Mouse (Mus musculus) kidney, embryonic 14.5 days (tissue): Measurements from ENCODE around the gene Wdr43. TPM values are rescaled to one million over a fixed set of nuclear protein-coding genes. Genes with fewer than 3 reads are reported as not detected.

Experiments used
- ATAC-seq: fragments of 200-750 bp; cut with Nextera tagmentation; 2 replicates; pipeline ENCODE4 v1.8.0; 2017; ENCODE audit warnings: moderate number of reproducible peaks, mild to moderate bottlenecking, moderate TSS enrichment, moderate library complexity; ENCODE audit not compliant: low FRiP score, low TSS enrichment
- H3K27ac ChIP-seq: fragments of 300-500 bp; sonication (generic); 2 replicates; pipeline ENCODE4 v1.5.1; 2014; ENCODE audit warnings: low read depth, mild to moderate bottlenecking, low read length, moderate library complexity, mixed read lengths
- H3K27me3 ChIP-seq: fragments of 300-500 bp; sonication (generic); 2 replicates; pipeline ENCODE4 v1.6.1; 2014; ENCODE audit warnings: mild to moderate bottlenecking, low read length; ENCODE audit not compliant: control insufficient read depth, insufficient read depth
- H3K36me3 ChIP-seq: fragments of 300-500 bp; sonication (generic); 2 replicates; pipeline ENCODE4 v1.6.1; 2014; ENCODE audit warnings: low read length, mixed read lengths; ENCODE audit not compliant: control insufficient read depth, insufficient read depth
- H3K4me1 ChIP-seq: fragments of 300-500 bp; sonication (generic); 2 replicates; pipeline ENCODE4 v1.6.1; 2014; ENCODE audit warnings: low read length, mixed read lengths; ENCODE audit not compliant: control insufficient read depth, insufficient read depth
- H3K4me2 ChIP-seq: fragments of 300-500 bp; sonication (generic); replicated peaks from 2 replicates; pipeline ENCODE4 v1.6.1; 2014; ENCODE audit warnings: low read depth, mild to moderate bottlenecking, low read length
- H3K4me3 ChIP-seq: fragments of 300-500 bp; sonication (generic); 2 replicates; pipeline ENCODE4 v1.5.1; 2014; ENCODE audit warnings: mild to moderate bottlenecking, low read length
- H3K9ac ChIP-seq: fragments of 300-500 bp; sonication (generic); 2 replicates; pipeline ENCODE4 v1.6.1; 2014; ENCODE audit warnings: low read depth, mild to moderate bottlenecking, low read length, moderate library complexity
- H3K9me3 ChIP-seq: fragments of 300-500 bp; sonication (generic); 2 replicates; pipeline ENCODE4 v1.6.1; 2016; ENCODE audit warnings: low read length; ENCODE audit not compliant: control insufficient read depth
- WGBS: fragments of 180-500 bp; shearing (Covaris S2); extraction: QIAGEN DNeasy Blood & Tissue Kit; methylation state at CpG from one replicate; pipeline ENCODE4 v1.1.7; 2014; 5-methylcytosine and 5-hydroxymethylcytosine counted together
- polyA plus RNA-seq: library from polyadenylated mRNA; unstranded; fragments of >200 nt; fragmentation: Nextera tagmentation; extraction: Ambion mirVana; gene quantifications from 2 replicates; pipeline ENCODE4 v1.2.1, GENCODE M21; 2014

Gene Wdr43
- polyA plus RNA-seq, 1 experiment from 2014 or later: 121 TPM

GRCm38 (mm10) chr17:71691361-71691875, 75.7 kb downstream of the Wdr43 start:
- 73% methylated on average over 11 of the region's 11 CpGs for WGBS
- Histone ChIP-seq H3K4me2 (no peak overlapping the region), H3K27me3 (no peaks in the 10 kb centered on the region), H3K36me3 (no peaks in the 10 kb centered on the region), H3K9ac (no peak overlapping the region), H3K27ac (no peak overlapping the region), H3K4me1 (peaks cover 15% of the 10 kb centered on the region), H3K4me3 (no peak overlapping the region), H3K9me3 (no peaks in the 10 kb centered on the region)
- no peak for ATAC-seq

GRCm38 (mm10) chr17:71693313-71693712, 77.6 kb downstream of the Wdr43 start:
- peak; percentile 44 for ATAC-seq
- H3K27me3 ChIP-seq: no peaks in the 10 kb centered on the region
- peaks cover 15% of the 10 kb centered on the region for H3K4me1 ChIP-seq
- no peak overlapping the region for H3K4me2 ChIP-seq
- no peaks in the 10 kb centered on the region for H3K9me3 ChIP-seq
- no peaks in the 10 kb centered on the region for H3K36me3 ChIP-seq
- H3K4me3 ChIP-seq: no peak overlapping the region
- no peak overlapping the region for H3K27ac ChIP-seq
- 21% methylated on average over 5 of the region's 5 CpGs for WGBS
- no peak overlapping the region for H3K9ac ChIP-seq

GRCm38 (mm10) chr17:71693780-71694179, 78.1 kb downstream of the Wdr43 start:
- no peaks in the 10 kb centered on the region for H3K36me3 ChIP-seq
- peak; percentile 15; the same call in 1 of the 2 replicates for ATAC-seq
- no peak overlapping the region for H3K4me2 ChIP-seq
- peaks cover 15% of the 10 kb centered on the region for H3K4me1 ChIP-seq
- H3K27me3 ChIP-seq: no peaks in the 10 kb centered on the region
- 43% methylated on average over 8 of the region's 8 CpGs for WGBS
- H3K4me3 ChIP-seq: no peak overlapping the region
- no peak overlapping the region for H3K27ac ChIP-seq
- no peak overlapping the region for H3K9ac ChIP-seq
- no peaks in the 10 kb centered on the region for H3K9me3 ChIP-seq

GRCm38 (mm10) chr17:71695151-71695550, 79.5 kb downstream of the Wdr43 start:
- Histone ChIP-seq H3K9ac (no peak overlapping the region), H3K27me3 (no peaks in the 10 kb centered on the region), H3K36me3 (no peaks in the 10 kb centered on the region), H3K27ac (no peak overlapping the region), H3K4me3 (no peak overlapping the region), H3K4me2 (no peak overlapping the region), H3K4me1 (peaks cover 15% of the 10 kb centered on the region), H3K9me3 (no peaks in the 10 kb centered on the region)
- WGBS: 85% methylated on average over 8 of the region's 8 CpGs
- no peak for ATAC-seq

- Histone ChIP-seq H3K27me3 (no peaks in the 10 kb centered on the region), H3K4me2 (no peak overlapping the region), H3K27ac (no peak overlapping the region), H3K9me3 (no peaks in the 10 kb centered on the region), H3K4me3 (no peak overlapping the region), H3K9ac (no peak overlapping the region), H3K36me3 (no peaks in the 10 kb centered on the region), H3K4me1 (peaks cover 15% of the 10 kb centered on the region)
- no peak for ATAC-seq
- WGBS: 42% methylated on average over 15 of the region's 15 CpGs
These were observed 80.1 kb downstream of the Wdr43 start for GRCm38 (mm10) chr17:71695716-71696315.

- 79% methylated on average over 5 of the region's 5 CpGs for WGBS
- H3K4me2 ChIP-seq: no peak overlapping the region
- H3K4me1 ChIP-seq: peaks cover 15% of the 10 kb centered on the region
- no peak overlapping the region for H3K9ac ChIP-seq
- no peak for ATAC-seq
- H3K9me3 ChIP-seq: no peaks in the 10 kb centered on the region
- H3K4me3 ChIP-seq: no peak overlapping the region
- H3K36me3 ChIP-seq: no peaks in the 10 kb centered on the region
- no peak overlapping the region for H3K27ac ChIP-seq
- H3K27me3 ChIP-seq: no peaks in the 10 kb centered on the region
These were observed 80.7 kb downstream of the Wdr43 start for GRCm38 (mm10) chr17:71696396-71696795.

GRCm38 (mm10) chr17:71697896-71698618, 82.4 kb downstream of the Wdr43 start:
- ATAC-seq: no peak
- no peak overlapping the region for H3K9ac ChIP-seq
- WGBS: 68% methylated on average over 11 of the region's 11 CpGs

GRCm38 (mm10) chr17:71698619-71698956, 82.9 kb downstream of the Wdr43 start:
- Histone ChIP-seq H3K4me3 (no peak overlapping the region), H3K27me3 (no peaks in the 10 kb centered on the region), H3K4me1 (0 out of 2 replicates have a peak, but pooled peaks cover 6% of the 10 kb centered on the region), H3K27ac (no peak overlapping the region), H3K36me3 (no peaks in the 10 kb centered on the region), H3K9ac (no peak overlapping the region), H3K4me2 (no peak overlapping the region), H3K9me3 (no peaks in the 10 kb centered on the region)
- WGBS: 84% methylated on average over 11 of the region's 11 CpGs
- no peak for ATAC-seq

More at GRCm38 (mm10) chr17:71697896-71698618, 82.4 kb downstream of the Wdr43 start:
- Histone ChIP-seq H3K27me3 (no peaks in the 10 kb centered on the region), H3K4me3 (no peak overlapping the region), H3K9me3 (no peaks in the 10 kb centered on the region), H3K36me3 (no peaks in the 10 kb centered on the region), H3K4me1 (peaks cover 12% of the 10 kb centered on the region; the same call in 1 of the 2 replicates), H3K27ac (no peak overlapping the region), H3K4me2 (no peak overlapping the region)

GRCm38 (mm10) chr17:71705113-71705512, 89.4 kb downstream of the Wdr43 start:
- Histone ChIP-seq H3K9ac (no peak overlapping the region), H3K36me3 (no peaks in the 10 kb centered on the region), H3K4me2 (no peak overlapping the region), H3K27me3 (no peaks in the 10 kb centered on the region), H3K9me3 (no peaks in the 10 kb centered on the region), H3K27ac (no peak overlapping the region), H3K4me3 (no peak overlapping the region), H3K4me1 (0 out of 2 replicates have a peak, but pooled peaks cover 5% of the 10 kb centered on the region)
- ATAC-seq: no peak
- WGBS: 67% methylated on average over 1 of the region's 1 CpGs
